Mouse (Mus musculus): ENCODE data around the gene Myo6. TPM values are rescaled to one million over a fixed set of nuclear protein-coding genes. Genes with fewer than 3 reads are reported as not detected.
A peak's percentile ranks its signal among the peaks of the same experiment; 100 is the strongest.

Myo6 gene
- polyA plus RNA-seq, 2 experiments = 7.6 to 11.1 TPM

GRCm38 (mm10) chr9:80157840-80158465 lies 6.9 kb upstream of the Myo6 start:
- no peak overlapping the region for H3K4me3 ChIP-seq (replicated peaks; ENCODE audit: low read length)
- DNase-seq (ENCODE audit: low spot score) = no peak
- no peak overlapping the region for H3K9ac ChIP-seq (ENCODE audit: low read depth, low read length, severe bottlenecking)
- no peaks in the 10 kb centered on the region for H3K9me3 ChIP-seq (ENCODE audit: control insufficient read depth, low read length)
- ATAC-seq (ENCODE audit: low FRiP score, low read depth) = no peak
- 86% methylated on average over 12 of the region's 12 CpGs for WGBS
- no peak overlapping the region for H3K4me2 ChIP-seq (replicated peaks; ENCODE audit: low read depth, low read length, severe bottlenecking)
- TF ChIP-seq POLR2A (IDR thresholded peaks at IDR 0.05; ENCODE audit: borderline replicate concordance, extremely low read depth, insufficient read depth, insufficient read length) = no peak
- H3K4me1 ChIP-seq (ENCODE audit: control insufficient read depth, insufficient read depth, low read length) = no peaks in the 10 kb centered on the region
- no peak overlapping the region for H3K27ac ChIP-seq (replicated peaks; ENCODE audit: low read depth, low read length)
- no peaks in the 10 kb centered on the region for H3K27me3 ChIP-seq (ENCODE audit: control insufficient read depth, insufficient read depth, low read length)
- no peaks in the 10 kb centered on the region for H3K36me3 ChIP-seq (ENCODE audit: control insufficient read depth, insufficient read depth, low read length)

- whole genome bisulfite sequencing = 84% methylated on average over 5 of the region's 5 CpGs
- no peak for DNase-seq (ENCODE audit: low spot score)
- no peak overlapping the region for H3K27ac ChIP-seq (replicated peaks; ENCODE audit: low read depth, low read length)
Observed at GRCm38 (mm10) chr9:80158937-80159336, 5.9 kb upstream of the Myo6 start.

GRCm38 (mm10) chr9:80161451-80161850 lies 3.4 kb upstream of the Myo6 start:
- Histone ChIP-seq H3K4me1 (ENCODE audit: control insufficient read depth, insufficient read depth, low read length) (0 out of 2 replicates have a peak, but pooled peaks cover 5% of the 10 kb centered on the region), H3K9ac (ENCODE audit: low read depth, low read length, severe bottlenecking) (no peak overlapping the region), H3K36me3 (ENCODE audit: control insufficient read depth, insufficient read depth, low read length) (no peaks in the 10 kb centered on the region), H3K9me3 (ENCODE audit: control insufficient read depth, low read length) (no peaks in the 10 kb centered on the region), H3K4me3 (replicated peaks; ENCODE audit: low read length) (no peak overlapping the region), H3K27me3 (ENCODE audit: control insufficient read depth, insufficient read depth, low read length) (no peaks in the 10 kb centered on the region), H3K4me2 (replicated peaks; ENCODE audit: low read depth, low read length, severe bottlenecking) (no peak overlapping the region), H3K27ac (replicated peaks; ENCODE audit: low read depth, low read length) (no peak overlapping the region)
- 74% methylated on average over 4 of the region's 4 CpGs for WGBS
- TF ChIP-seq POLR2A (IDR thresholded peaks at IDR 0.05; ENCODE audit: borderline replicate concordance, extremely low read depth, insufficient read depth, insufficient read length) = no peak
- ATAC-seq (ENCODE audit: low FRiP score, low read depth) (no peak), DNase-seq (ENCODE audit: low spot score) (no peak)

More at GRCm38 (mm10) chr9:80158937-80159336, 5.9 kb upstream of the Myo6 start:
- no peaks in the 10 kb centered on the region for H3K27me3 ChIP-seq (ENCODE audit: control insufficient read depth, insufficient read depth, low read length)
- no peaks in the 10 kb centered on the region for H3K9me3 ChIP-seq (ENCODE audit: control insufficient read depth, low read length)
- H3K36me3 ChIP-seq (ENCODE audit: control insufficient read depth, insufficient read depth, low read length) = no peaks in the 10 kb centered on the region
- no peak overlapping the region for H3K4me2 ChIP-seq (replicated peaks; ENCODE audit: low read depth, low read length, severe bottlenecking)
- no peak overlapping the region for H3K9ac ChIP-seq (ENCODE audit: low read depth, low read length, severe bottlenecking)
- ATAC-seq (ENCODE audit: low FRiP score, low read depth) = no peak
- H3K4me3 ChIP-seq (replicated peaks; ENCODE audit: low read length) = no peak overlapping the region
- H3K4me1 ChIP-seq (ENCODE audit: control insufficient read depth, insufficient read depth, low read length) = no peaks in the 10 kb centered on the region
- no peak for TF ChIP-seq POLR2A (IDR thresholded peaks at IDR 0.05; ENCODE audit: borderline replicate concordance, extremely low read depth, insufficient read depth, insufficient read length)

GRCm38 (mm10) chr9:80163126-80163723 lies 1.6 kb upstream of the Myo6 start:
- WGBS = 78% methylated on average over 4 of the region's 4 CpGs
- Histone ChIP-seq H3K27me3 (ENCODE audit: control insufficient read depth, insufficient read depth, low read length) (no peaks in the 10 kb centered on the region), H3K9ac (ENCODE audit: low read depth, low read length, severe bottlenecking) (no peak overlapping the region), H3K27ac (replicated peaks; ENCODE audit: low read depth, low read length) (no peak overlapping the region), H3K36me3 (ENCODE audit: control insufficient read depth, insufficient read depth, low read length) (no peaks in the 10 kb centered on the region), H3K4me1 (ENCODE audit: control insufficient read depth, insufficient read depth, low read length) (0 out of 2 replicates have a peak, but pooled peaks cover 6% of the 10 kb centered on the region), H3K9me3 (ENCODE audit: control insufficient read depth, low read length) (no peaks in the 10 kb centered on the region), H3K4me3 (replicated peaks; ENCODE audit: low read length) (no peak overlapping the region), H3K4me2 (replicated peaks; ENCODE audit: low read depth, low read length, severe bottlenecking) (no peak overlapping the region)
- no peak for TF ChIP-seq POLR2A (IDR thresholded peaks at IDR 0.05; ENCODE audit: borderline replicate concordance, extremely low read depth, insufficient read depth, insufficient read length)
- DNase-seq (ENCODE audit: low spot score) (no peak), ATAC-seq (ENCODE audit: low FRiP score, low read depth) (no peak)

GRCm38 (mm10) chr9:80164191-80164590 lies 640 bp upstream of the Myo6 start:
- 2% methylated on average over 13 of the region's 13 CpGs for WGBS
- no peak; the same call in 1 of the 2 replicates for ATAC-seq (ENCODE audit: low FRiP score, low read depth)

More at GRCm38 (mm10) chr9:80164191-80164590, 640 bp upstream of the Myo6 start:
- TF ChIP-seq POLR2A (IDR thresholded peaks at IDR 0.05; ENCODE audit: borderline replicate concordance, extremely low read depth, insufficient read depth, insufficient read length) = no peak
- Histone ChIP-seq H3K4me3 (replicated peaks; ENCODE audit: low read length) (peak overlapping the region; percentile 77), H3K27me3 (ENCODE audit: control insufficient read depth, insufficient read depth, low read length) (no peaks in the 10 kb centered on the region), H3K4me1 (ENCODE audit: control insufficient read depth, insufficient read depth, low read length) (0 out of 2 replicates have a peak, but pooled peaks cover 6% of the 10 kb centered on the region), H3K9ac (ENCODE audit: low read depth, low read length, severe bottlenecking) (0 out of 2 replicates have a peak overlapping the region, but pooled peaks have one; percentile 8), H3K9me3 (ENCODE audit: control insufficient read depth, low read length) (no peaks in the 10 kb centered on the region), H3K36me3 (ENCODE audit: control insufficient read depth, insufficient read depth, low read length) (no peaks in the 10 kb centered on the region), H3K4me2 (replicated peaks; ENCODE audit: low read depth, low read length, severe bottlenecking) (peak overlapping the region; percentile 88), H3K27ac (replicated peaks; ENCODE audit: low read depth, low read length) (no peak overlapping the region)
- no peak for DNase-seq (ENCODE audit: low spot score)
